Mouse (Mus musculus): ENCODE measurements around the gene Hnrnpf. TPM values are rescaled to one million over a fixed set of nuclear protein-coding genes. Genes with fewer than 3 reads are reported as not detected.
A peak's percentile ranks its signal among the peaks of the same experiment; 100 is the strongest.

Gene Hnrnpf
- polyA plus RNA-seq, 1 experiment from 2014 or later = 487 TPM

DNA sequence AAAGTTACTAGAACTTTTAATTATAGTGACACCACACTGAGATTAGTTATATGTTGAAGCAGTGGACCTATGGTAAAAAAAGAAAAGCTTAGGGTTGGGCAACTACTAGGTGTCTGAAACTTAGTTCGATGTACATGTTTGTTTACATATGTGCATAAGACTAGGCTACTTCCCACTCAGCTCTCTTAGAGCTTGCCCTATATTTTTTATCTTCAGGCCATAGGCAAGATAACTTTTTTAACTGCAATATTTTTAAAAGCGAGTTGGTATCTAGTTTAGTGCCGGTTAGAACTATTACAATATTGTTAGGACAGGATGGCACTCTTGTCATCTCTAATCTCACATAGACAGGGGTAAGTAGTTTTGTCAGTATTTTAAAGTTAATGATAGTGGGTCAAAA, 21.9 kb downstream of the Hnrnpf start:
- Histone ChIP-seq H3K36me3 (replicated peaks) (peaks cover 64% of the 10 kb centered on the region), H3K27me3 (no peaks in the 10 kb centered on the region), H3K9ac (no peak overlapping the region), H3K27ac (replicated peaks) (peak overlapping the region; percentile 66; the same call in 1 of the 2 replicates), H3K4me3 (replicated peaks) (no peak overlapping the region), H3K4me1 (replicated peaks) (peaks cover 36% of the 10 kb centered on the region), H3K9me3 (replicated peaks) (no peaks in the 10 kb centered on the region), H3K4me2 (no peak overlapping the region)
- ATAC-seq (ENCODE audit: insufficient read depth) = no peak
- WGBS (ENCODE audit: insufficient replicate concordance) = 78% methylated on average over 3 of the region's 3 CpGs

DNA sequence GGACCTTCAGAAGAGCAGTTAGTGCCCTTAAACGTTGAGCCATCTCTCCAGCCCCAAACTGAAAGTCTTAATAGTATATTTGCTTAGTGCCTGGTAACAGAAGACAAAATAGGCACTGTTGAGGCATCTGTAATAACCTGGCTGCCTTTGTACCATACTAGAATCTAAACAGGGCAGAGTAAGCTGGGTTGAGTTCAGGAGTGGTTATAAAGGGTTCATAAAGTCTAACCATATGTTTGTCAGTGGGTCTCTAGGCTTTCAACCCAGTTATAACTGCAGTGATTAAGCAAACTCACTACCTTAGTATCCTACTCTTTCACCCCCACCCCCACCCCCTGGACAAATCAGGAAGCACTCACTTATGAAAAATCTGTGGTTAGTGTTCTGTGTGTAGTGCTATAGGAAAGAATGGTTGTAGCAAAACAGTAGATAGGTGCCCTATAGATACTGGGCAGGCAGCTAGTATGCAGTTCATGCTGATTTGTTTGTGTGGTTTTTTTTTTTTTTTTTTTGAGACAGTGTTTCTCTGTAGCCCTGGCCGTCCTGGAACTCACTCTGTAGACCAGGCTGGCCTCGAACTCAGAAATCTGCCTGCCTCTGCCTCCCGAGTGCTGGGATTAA, 26.9 kb downstream of the Hnrnpf start:
- no peak overlapping the region for H3K4me2 ChIP-seq
- peaks cover 3% of the 10 kb centered on the region for H3K4me1 ChIP-seq (replicated peaks)
- H3K4me3 ChIP-seq (replicated peaks) = no peak overlapping the region
- WGBS (ENCODE audit: insufficient replicate concordance) = 51% methylated on average over 4 of the region's 4 CpGs
- no peak overlapping the region for H3K9ac ChIP-seq
- no peak overlapping the region for H3K27ac ChIP-seq (replicated peaks)
- H3K36me3 ChIP-seq (replicated peaks) = peaks cover 62% of the 10 kb centered on the region
- no peaks in the 10 kb centered on the region for H3K9me3 ChIP-seq (replicated peaks)
- no peaks in the 10 kb centered on the region for H3K27me3 ChIP-seq
- ATAC-seq (ENCODE audit: insufficient read depth) = no peak

DNA sequence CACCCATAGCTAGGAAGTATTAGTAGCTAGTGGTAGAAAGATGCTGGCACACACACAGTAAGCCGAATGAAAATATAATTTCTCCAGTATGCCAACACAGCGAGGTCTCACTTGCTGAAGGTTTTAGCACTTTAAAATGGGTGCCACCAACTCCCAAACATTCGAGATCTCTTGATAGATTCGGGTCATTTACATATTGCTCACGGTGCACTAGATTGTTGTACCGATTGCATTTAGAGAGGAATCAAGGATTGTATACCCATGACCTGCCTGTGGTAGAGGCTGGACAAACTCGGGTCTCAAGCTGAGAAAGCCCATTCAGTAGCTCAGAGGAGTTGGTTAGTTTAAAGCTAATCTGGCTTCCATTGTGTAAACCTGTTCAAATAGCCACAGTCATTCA, 27.8 kb downstream of the Hnrnpf start:
- Histone ChIP-seq H3K36me3 (replicated peaks) (peaks cover 53% of the 10 kb centered on the region), H3K9ac (no peak overlapping the region), H3K4me3 (replicated peaks) (no peak overlapping the region), H3K4me2 (no peak overlapping the region), H3K9me3 (replicated peaks) (no peaks in the 10 kb centered on the region), H3K27me3 (no peaks in the 10 kb centered on the region), H3K27ac (replicated peaks) (no peak overlapping the region), H3K4me1 (replicated peaks) (peaks cover 8% of the 10 kb centered on the region; the same call in 1 of the 2 replicates)
- WGBS (ENCODE audit: insufficient replicate concordance) = 80% methylated on average over 7 of the region's 7 CpGs
- no peak for ATAC-seq (ENCODE audit: insufficient read depth)

DNA sequence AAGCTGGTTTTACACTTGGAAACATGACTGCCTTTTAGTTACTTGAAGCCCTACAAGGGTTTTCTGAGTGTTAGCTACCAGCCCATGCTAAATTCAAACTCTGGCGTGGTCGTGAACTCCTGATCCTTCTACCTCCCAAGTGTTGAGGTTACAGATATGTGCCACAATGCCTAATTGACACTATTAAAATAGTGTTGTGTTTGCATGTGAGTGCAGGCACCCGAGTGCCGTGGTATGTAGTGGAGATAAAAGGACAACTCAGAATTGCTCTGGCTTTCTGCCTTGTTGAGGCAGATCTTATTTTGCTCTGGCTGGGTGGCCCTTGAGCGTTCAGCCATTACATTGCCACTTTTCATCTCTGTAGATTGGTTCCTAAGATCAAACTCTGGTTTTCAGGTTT, 28.6 kb downstream of the Hnrnpf start:
- Histone ChIP-seq H3K27me3 (no peaks in the 10 kb centered on the region), H3K4me1 (replicated peaks) (peaks cover 8% of the 10 kb centered on the region; the same call in 1 of the 2 replicates), H3K4me3 (replicated peaks) (no peak overlapping the region), H3K9ac (no peak overlapping the region), H3K27ac (replicated peaks) (no peak overlapping the region), H3K9me3 (replicated peaks) (no peaks in the 10 kb centered on the region), H3K4me2 (no peak overlapping the region), H3K36me3 (replicated peaks) (peaks cover 47% of the 10 kb centered on the region)
- WGBS (ENCODE audit: insufficient replicate concordance) = 82% methylated on average over 5 of the region's 5 CpGs
- no peak for ATAC-seq (ENCODE audit: insufficient read depth)

DNA sequence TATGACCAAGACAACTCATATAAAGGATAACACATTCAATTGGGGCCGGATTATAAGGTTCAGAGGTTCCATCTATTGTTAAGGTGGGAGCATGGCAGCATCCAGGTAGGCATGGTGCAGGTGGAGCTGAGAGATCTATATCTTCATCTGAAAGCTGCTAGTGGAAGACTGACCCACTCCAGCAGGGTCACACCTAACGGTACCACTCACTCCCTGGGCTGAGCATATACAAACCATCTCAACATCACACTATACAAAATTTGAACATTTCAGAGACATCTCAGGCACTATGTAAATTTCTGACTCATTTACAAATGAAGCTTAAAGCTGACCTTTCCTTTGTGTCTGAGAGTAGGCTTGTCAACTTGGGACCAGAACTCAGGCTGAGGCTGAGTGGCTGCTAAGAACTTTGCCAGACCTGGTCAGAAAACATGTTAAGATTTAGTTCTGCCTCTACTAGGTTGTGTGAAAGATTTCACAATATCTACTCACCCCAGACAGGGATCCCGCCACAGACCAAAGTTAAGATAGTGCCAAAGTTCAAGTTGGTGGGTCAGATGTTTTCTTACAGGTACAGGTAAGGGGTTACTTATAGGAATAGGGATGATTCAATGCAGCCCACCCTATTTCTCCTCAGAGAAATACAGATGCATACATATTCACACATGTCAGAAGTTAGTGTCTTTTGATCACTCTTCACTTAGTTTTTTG, 30.0 kb downstream of the Hnrnpf start:
- ATAC-seq (ENCODE audit: insufficient read depth) = no peak
- Histone ChIP-seq H3K36me3 (replicated peaks) (peaks cover 47% of the 10 kb centered on the region), H3K9me3 (replicated peaks) (no peaks in the 10 kb centered on the region), H3K27ac (replicated peaks) (no peak overlapping the region), H3K4me2 (no peak overlapping the region), H3K4me1 (replicated peaks) (peaks cover 8% of the 10 kb centered on the region; the same call in 1 of the 2 replicates), H3K9ac (no peak overlapping the region), H3K27me3 (no peaks in the 10 kb centered on the region), H3K4me3 (replicated peaks) (no peak overlapping the region)
- 72% methylated on average over 3 of the region's 3 CpGs for WGBS (ENCODE audit: insufficient replicate concordance)

DNA sequence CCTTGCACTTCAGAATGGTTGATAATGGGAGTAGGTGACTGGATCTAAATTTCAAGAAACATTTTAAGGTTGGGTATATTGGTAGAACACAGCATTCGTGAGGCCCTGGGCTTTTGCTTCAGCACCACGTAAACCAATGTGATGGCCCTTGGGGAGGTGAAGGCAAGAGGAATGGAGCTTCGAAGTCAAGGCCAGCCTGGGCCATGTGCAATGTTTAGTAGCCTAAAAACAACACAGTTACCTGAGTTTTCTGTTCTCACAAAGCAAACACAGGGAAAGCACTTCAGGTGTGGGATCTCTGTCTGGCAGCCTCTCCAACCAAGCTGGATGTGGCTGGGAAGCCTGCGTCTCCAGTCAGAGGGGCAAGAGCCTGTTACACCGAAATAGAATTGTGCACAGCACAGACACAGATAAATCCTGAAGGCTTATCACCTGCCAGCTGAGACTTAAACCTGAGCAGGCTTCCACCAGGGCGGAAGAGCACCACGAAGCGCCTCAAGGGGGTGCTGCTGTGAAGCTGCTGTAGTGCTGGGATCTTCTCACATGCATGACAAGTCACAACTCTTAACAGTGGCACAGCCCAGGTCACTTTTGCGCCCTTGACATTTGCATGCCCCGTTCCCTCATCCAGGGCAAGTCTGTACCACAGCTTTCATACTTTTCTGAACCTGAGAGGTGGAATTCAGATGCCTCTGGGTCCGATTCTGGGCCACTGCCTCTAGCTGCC, 32.4 kb downstream of the Hnrnpf start:
- 44% methylated on average over 11 of the region's 11 CpGs for WGBS (ENCODE audit: insufficient replicate concordance)
- Histone ChIP-seq H3K9ac (no peak overlapping the region), H3K4me1 (replicated peaks) (peaks cover 11% of the 10 kb centered on the region; the same call in 1 of the 2 replicates), H3K27me3 (no peaks in the 10 kb centered on the region), H3K9me3 (replicated peaks) (no peaks in the 10 kb centered on the region), H3K4me3 (replicated peaks) (no peak overlapping the region), H3K4me2 (no peak overlapping the region), H3K36me3 (replicated peaks) (peaks cover 26% of the 10 kb centered on the region), H3K27ac (replicated peaks) (no peak overlapping the region)
- ATAC-seq (ENCODE audit: insufficient read depth) = peak; percentile 40; the same call in 1 of the 2 replicates

DNA sequence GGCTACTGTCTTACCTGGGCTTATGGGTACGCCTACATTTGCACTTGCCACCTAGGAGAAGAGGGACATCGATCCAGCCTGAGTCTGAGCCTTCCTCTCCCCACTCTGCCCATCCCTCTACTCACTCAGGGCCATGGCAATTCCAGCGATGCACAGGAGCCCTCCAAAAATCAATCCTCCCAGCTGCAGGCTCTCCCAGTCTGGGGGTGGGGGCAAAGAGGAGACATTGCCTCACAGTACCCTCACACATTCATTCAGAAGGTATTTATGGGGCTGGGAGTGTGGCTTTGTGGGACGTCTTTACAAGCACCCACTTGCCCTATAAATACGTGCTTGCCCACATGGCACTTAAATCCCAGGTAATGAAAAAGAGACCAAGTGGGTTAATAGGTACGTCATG, 34.2 kb downstream of the Hnrnpf start:
- Histone ChIP-seq H3K9ac (no peak overlapping the region), H3K36me3 (replicated peaks) (peaks cover 8% of the 10 kb centered on the region), H3K4me1 (replicated peaks) (peaks cover 11% of the 10 kb centered on the region; the same call in 1 of the 2 replicates), H3K27ac (replicated peaks) (no peak overlapping the region), H3K4me2 (no peak overlapping the region), H3K4me3 (replicated peaks) (no peak overlapping the region), H3K9me3 (replicated peaks) (no peaks in the 10 kb centered on the region), H3K27me3 (no peaks in the 10 kb centered on the region)
- no peak for ATAC-seq (ENCODE audit: insufficient read depth)
- 73% methylated on average over 6 of the region's 6 CpGs for WGBS (ENCODE audit: insufficient replicate concordance)

DNA sequence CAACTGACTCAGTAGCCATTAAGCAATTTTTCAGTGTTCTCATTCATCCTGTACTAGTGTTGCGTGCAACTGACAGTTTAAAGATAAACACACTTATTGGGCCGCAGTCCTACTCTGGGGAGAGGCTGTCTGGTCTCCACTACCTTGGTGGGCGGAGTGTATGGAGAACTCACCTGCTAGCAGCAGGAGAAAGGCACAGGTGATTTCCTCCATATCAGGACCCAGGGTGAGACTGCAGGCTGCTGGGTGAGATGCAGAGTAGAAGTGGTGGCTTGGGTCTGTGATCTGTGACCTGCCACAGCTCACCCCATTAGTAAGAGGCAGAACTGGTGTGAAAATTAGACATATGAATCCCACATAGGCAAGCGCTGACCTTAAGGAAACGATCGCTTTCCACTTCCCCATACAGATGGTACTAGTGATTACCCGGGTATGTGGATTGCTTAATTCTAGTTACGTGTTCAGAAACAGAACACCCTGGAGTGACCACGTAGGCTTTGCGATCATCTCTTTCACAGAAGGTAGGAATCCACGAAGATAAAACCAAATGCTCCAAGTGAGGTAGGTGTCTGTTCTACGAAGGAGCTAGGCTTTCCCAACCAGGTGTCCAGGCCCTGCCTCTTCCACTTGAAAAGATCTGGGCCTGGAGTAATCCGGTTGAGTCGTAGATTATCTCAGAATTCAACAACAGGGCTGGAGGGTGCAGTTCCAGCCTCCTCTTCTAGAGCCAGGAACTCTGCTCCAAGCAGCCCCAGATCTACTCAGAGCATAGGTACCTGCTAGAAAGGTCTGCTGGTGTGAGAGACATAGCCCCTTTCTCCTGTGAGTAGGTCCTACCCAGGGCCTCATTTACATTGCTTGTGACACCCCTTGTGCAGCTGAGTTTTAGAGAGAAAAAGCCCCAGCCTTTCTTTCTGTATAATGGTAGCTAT, 35.8 kb downstream of the Hnrnpf start:
- Histone ChIP-seq H3K9ac (no peak overlapping the region), H3K27me3 (no peaks in the 10 kb centered on the region), H3K36me3 (replicated peaks) (no peaks in the 10 kb centered on the region), H3K4me2 (no peak overlapping the region), H3K4me1 (replicated peaks) (peaks cover 11% of the 10 kb centered on the region; the same call in 1 of the 2 replicates), H3K4me3 (replicated peaks) (no peak overlapping the region), H3K9me3 (replicated peaks) (no peaks in the 10 kb centered on the region), H3K27ac (replicated peaks) (no peak overlapping the region)
- 50% methylated on average over 14 of the region's 14 CpGs for WGBS (ENCODE audit: insufficient replicate concordance)
- no peak for ATAC-seq (ENCODE audit: insufficient read depth)

DNA sequence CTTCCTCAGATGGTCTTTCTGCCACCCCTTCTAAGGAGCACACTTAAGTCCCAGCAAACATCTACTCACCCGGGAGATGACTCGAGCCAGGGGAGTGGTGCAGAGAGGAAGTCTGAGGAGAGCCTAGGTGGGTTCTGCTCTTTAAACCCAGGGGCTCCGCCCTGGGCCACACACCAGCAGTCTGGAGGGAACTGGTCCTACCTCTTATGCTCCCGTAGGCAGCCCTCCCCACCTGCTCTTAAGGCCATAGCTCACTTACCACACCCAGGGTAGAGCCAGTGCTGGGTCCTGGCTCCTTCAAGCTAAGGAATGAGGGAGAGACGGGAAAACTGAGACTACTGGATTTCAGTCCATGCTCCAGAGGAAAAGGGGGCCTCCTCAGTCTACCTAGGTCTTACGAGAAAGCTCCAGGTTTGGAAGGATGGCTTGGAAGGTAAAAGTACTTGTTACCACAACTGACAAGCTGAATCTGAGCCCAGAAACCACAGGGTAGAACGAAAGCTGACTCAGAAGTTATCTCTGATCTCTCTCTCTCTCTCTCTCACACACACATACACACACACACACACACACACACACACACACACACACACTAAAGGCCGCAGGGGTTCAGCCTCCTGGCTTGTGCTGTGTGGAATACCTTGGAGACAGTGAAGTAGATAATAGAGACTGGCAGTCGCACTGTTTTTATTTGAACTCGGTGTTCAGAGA, 37.3 kb downstream of the Hnrnpf start, which contains the start of gene Fxyd4:
Gene Fxyd4 (minus strand): TSS at position 471 of the 711 bp plus-strand sequence.
- no peaks in the 10 kb centered on the region for H3K9me3 ChIP-seq (replicated peaks)
- H3K36me3 ChIP-seq (replicated peaks) = no peaks in the 10 kb centered on the region
- no peak within 1 kb of the TSS for H3K9ac ChIP-seq
- H3K27me3 ChIP-seq = no peaks in the 10 kb centered on the region
- H3K4me3 ChIP-seq (replicated peaks) = no peak within 1 kb of the TSS
- no peak for ATAC-seq (ENCODE audit: insufficient read depth)
- peaks cover 4% of the 10 kb centered on the region; the same call in 1 of the 2 replicates for H3K4me1 ChIP-seq (replicated peaks)
- no peak within 1 kb of the TSS for H3K27ac ChIP-seq (replicated peaks)
- whole genome bisulfite sequencing (ENCODE audit: insufficient replicate concordance) = 45% methylated on average over 10 of the region's 10 CpGs
- H3K4me2 ChIP-seq = no peak within 1 kb of the TSS

DNA sequence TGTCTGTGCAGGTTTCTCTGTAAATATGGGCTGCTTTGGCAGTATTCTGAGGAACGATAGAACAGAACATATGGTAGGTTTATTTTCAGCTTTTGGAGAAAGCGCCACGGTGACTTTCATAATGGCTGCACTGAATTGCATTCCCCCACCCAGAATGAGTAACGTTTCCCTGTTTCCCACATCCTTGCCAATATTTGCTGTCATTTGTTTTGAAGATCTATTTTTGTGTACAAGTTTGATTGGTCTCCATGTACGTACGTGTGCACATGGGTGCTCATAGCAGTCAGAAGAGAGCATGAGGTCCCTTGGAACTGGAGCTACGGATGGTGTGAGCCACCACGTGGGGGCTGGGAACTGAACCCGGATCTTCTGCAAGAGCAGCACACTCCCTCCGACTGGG, 38.8 kb downstream of the Hnrnpf start:
- ATAC-seq (ENCODE audit: insufficient read depth) = no peak
- Histone ChIP-seq H3K9me3 (replicated peaks) (no peaks in the 10 kb centered on the region), H3K4me3 (replicated peaks) (no peak overlapping the region), H3K9ac (no peak overlapping the region), H3K36me3 (replicated peaks) (no peaks in the 10 kb centered on the region), H3K27ac (replicated peaks) (no peak overlapping the region), H3K4me2 (no peak overlapping the region), H3K4me1 (replicated peaks) (0 out of 2 replicates have a peak, but pooled peaks cover 2% of the 10 kb centered on the region), H3K27me3 (no peaks in the 10 kb centered on the region)
- 74% methylated on average over 10 of the region's 10 CpGs for WGBS (ENCODE audit: insufficient replicate concordance)

Data from liver, embryonic 15.5 days (tissue).